Mouse (Mus musculus): ENCODE results near the gene Erf.
A peak's percentile ranks its signal among the peaks of the same experiment; 100 is the strongest.

Erf gene

DNA sequence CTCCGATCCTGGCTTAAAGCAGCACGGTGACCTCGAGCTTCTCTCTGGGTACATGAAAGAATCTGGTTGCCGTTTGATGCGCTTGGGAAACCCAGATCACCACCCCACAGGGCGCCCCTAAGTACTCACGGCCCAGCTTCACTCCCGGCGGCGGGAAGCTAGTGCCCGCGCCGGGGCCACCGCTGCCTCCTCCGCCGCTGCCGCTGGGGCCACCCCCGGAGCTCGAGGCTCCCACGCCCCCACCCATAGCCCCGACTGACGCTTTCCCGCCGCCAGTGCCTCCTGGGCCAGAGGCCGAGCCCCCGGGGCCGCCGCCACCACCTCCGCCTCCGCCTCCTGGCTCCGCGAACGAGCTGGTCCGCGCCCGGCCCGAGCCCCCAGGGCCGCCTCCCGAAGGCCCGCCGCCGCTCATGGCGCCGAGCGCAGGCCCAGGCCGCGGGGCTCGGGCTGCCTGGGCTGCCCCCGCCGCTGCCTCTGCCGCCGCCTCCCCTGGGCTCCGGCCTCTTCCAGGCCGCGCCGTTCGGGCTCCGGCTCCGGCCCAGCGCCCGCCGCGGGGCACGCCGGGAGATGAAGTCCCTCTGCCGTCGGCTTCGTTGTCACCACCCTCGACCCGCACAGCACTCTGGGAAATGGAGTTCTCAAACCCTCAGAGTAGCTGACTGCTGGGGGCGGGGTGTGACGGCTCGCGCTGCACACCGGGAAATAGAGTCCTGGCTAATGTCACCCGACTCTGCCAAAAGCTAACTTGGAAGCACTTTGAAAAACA lies 13.1 kb downstream of the Erf start, which contains the start of gene Gsk3a:
Gene Gsk3a, minus strand, starts transcription at position 603 of the 766 bp plus-strand sequence.
- peak; percentile 98 for DNase-seq

DNA sequence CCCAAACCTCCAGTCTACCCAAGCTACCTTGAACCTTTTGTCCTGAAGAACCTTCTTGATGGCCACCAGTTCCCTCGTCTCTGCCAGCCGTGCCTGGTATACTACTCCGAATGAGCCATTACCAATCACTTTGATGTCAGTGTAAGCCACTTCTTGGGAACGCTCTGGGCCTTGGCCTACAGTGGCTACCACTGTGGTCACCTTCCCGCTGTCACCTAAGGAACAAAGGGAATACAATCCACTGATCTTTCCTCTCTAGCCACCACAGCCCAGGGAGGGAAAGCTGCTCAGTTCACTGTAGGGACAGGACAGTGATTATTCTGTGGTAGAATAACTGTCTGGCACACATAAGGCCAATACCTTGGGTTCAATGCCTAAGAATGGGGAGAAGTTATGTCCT lies 15.0 kb downstream of the Erf start:
- DNase-seq, result peak; percentile 24

DNA sequence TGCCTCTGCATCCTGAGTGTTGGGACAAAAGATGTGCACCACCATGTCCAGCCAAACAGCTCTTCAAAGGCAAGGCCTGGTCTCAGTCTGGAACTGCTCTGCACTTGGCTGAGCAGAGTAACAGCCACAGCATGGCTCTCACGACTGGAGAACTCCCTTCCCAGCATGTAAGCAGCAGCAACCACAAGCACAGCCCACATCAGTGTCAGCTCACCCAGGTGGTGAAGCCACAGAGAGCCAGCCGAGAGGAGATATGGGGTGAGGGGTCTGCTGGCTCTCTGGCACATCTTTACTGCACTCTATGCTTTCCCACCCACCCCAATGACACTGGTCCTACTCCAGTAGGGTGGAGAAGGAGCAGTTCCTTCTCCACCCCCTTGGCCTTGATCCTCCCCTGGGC lies 17.5 kb downstream of the Erf start:
- DNase-seq, result peak; percentile 75

DNA sequence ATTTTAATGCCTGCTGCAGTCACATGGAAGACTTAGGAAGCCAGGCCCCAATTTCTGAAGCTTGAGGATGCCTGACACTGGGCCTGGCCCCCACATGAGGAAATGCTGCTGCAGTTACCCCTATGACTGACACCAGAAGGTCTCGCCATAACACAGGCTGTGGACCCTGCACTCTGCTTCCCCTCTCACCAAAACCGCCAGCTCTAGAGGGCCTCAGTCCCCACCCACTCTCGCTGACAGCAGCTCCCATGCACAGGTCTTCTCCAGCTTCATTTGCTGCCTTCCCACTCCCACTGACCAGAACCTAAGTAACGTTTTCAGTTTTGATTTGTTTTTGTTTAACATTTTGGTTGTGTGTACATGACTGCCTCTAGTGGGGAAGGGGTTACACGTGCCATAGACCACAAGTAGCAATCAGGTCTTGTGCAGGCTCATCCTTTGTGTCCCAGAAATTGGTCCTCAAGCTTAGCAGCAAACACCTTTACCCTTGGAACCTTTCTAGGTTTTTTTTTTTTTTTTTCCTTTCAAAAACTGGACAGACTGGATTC lies 18.4 kb downstream of the Erf start:
- DNase-seq, result no peak

DNA sequence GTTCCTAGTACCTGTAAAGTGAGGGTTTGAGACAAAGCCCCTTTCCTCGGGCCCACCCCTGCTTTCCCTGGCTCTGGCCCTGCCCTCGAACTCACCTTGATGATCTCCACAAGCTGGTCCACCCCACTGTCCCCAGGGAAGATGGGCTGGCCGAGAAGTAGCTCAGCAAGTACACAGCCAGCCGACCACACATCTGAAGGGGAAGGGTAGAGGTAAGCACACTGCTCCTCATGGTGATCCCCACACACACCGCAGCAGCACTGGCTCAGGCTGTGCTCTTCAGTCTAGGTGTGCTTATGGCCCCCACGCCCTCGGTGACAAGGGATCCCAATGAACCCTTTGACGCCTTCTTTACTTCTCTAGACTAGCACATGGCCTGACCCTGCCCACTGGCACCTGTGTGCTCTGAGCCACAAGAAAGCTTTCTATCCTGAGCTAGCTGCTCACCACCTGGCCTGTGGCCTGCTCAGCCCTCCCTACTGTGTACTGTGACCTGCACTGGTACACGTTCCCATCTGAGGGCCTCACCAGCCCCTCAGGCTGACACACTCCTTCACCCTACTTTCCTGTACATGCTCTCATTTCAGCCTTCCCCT lies 19.8 kb downstream of the Erf start:
- DNase-seq, result no peak

DNA sequence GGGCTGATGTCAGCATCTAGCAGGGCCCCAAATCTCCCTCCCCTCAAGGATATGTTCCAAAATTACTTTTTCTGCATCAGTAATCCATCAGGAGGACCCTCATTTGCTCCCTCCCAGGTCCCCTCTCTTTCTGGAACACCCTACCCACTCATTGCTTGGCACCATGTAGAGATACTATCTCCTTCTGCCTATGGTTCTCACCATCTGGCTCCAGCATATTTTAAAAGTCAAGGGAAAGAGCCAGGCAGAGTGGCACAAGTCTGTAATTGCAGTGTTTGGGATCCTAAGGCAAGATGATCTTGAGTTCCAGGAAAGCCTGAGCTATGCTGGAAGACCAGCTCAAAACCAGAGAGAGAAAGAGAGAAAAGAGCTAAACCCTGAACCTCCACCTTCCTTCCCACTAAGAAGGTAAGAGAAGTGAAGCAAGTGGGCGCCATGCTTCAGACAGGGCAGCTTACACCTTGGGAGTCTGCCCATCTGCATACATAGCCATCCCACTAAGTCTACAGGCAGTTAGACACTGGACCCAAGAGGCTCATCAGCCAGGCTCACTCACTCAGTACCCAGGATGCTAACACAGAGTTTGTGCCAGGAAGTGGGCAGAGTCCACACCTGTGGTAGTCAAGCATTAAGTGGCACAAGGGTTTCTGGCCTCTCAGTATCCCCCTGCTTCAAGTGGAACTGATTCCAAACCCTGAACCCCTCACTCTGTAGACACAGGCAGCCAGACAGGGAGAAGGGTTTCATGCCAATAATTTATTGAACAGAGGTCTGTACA lies 22.8 kb downstream of the Erf start:
- no peak for DNase-seq

DNA sequence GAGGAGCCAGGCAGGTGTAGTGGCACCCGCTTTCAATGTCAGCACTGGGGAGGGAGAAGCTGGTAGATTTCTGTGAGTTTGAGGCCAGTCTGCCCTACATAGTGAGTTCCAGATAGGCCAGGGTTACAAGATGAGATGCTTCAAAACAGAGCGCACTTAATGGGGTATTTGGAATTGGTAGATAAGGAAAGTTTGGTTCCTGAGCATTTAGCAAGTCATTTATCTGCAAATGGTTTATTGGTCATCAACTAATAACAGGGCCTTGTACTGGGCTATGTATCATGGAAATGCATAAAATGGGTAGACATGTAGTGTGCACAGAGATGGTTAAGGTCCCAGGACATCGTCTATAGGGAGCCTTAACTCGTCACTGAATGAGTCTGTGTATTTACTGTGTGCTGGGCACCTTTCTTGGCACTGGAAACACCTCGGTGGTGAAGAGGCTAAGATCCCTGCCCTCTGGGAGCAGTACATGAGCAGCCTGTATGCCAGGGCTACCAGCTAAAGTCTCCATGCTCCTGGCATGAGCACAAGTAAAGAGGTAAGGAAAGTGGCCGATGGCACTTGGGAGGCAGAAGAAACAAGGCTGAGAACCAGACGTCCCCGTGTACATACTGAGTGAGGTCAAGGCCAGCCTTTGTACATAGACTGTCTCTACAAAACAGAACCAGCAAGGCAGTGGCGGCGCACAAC lies 28.1 kb downstream of the Erf start:
- no peak for DNase-seq

DNA sequence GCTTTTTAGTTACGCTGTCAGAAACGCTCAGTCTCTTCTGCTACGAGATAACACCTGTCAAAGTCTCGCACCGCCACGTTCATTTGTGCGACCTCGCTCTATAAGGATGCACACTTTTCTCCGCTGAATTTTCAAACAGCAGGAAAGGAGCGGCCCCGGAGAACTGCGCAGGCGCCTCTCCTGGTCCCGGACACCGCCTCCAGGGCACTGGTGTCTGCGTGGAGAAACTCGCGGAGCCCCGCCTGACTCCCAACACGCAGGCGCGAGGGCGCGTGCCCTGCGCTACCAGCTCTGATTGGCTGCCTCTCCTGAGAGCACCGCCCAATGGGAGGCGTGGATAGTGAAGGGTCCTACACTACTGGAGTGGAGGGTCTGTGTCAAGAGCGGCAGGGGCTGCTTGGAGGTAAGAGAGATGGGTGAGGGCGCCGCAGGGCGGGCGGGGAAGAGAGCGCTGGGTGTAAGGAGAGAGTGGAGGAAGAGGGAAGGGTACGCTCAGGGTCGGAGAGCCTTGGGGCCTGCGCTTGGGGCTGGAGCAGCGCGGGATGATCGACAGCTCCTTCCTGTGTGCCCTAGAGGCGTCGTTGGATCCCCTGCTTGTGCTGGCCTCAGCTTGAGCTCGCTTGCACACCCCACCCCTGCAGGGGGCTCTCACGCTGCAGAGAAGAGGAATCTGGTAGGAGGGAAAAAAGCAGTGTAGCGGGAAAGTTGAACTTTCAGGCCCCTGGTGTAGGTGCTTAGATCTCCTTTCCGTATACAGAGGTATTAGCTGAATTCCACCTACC lies 29.3 kb downstream of the Erf start, which contains the start of gene Zfp526:
Gene Zfp526, plus strand, starts transcription at position 324 of the 782 bp plus-strand sequence.
- DNase-seq, result peak; percentile 97

DNA sequence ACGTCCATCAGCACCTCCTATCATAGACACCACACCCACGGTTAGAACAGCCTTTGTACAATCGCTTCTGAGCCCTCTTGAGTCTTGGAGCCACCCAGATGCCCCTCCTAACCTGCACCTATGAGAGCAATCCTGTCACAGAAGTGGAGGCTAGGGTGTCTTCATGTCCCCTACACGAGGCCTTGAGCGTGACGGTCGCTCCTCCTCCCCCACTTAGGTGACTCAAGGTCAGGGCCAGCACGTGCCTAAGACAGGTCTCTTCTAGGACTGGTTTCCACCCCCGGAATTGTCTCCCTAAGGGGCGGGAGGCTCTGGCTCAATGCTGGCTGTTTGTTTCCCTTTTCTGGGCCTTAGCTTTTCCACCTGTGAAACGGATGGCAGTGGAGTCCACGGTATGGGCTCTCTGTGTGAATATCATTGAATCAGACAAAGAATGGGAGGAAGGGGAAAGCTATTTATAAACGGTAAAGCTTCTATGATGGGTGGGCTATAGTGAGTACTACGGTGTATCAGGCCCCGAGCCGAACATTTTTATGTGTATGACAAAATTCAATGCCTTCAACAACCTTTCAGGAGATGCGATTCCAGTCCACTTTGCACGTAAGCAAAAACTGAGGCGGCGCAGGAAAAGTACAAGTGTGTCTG lies 30.0 kb downstream of the Erf start, which contains the start of gene Dedd2:
Gene Dedd2, minus strand, starts transcription at position 159 of the 645 bp plus-strand sequence.
- DNase-seq, result no peak

DNA sequence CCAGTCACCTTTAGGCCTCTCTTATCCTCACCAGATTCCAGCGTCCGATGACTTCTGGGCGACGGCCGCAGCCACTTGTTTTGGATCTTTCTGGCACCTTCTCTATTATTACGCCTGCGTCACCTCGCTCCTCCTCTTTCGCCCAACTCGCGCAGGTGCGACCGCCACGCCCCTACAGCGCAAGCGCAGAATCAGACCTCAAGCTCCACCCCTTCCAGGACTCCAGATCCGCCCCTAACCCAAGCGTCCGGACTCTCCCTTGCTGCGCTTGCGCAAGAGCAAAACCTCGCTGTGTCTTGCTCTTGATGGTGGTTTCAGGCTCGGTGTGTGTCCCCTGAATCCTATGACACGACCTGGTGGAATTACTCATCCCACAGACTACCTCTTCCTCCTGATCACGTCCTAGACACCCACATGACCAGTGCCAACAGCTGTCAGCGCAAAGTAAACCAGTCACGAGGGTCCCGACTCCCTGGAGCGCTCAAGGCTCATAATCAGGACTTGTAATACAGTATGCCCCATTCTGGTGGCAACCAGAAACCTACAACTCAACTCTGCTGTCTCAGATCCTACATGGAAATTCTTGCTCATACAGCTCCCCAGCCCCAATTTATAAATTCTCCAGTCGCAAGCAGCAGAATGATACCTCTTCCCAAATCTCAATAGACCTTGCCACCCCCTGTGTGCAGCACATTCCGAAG lies 30.7 kb downstream of the Erf start:
- peak; percentile 96 for DNase-seq

DNA sequence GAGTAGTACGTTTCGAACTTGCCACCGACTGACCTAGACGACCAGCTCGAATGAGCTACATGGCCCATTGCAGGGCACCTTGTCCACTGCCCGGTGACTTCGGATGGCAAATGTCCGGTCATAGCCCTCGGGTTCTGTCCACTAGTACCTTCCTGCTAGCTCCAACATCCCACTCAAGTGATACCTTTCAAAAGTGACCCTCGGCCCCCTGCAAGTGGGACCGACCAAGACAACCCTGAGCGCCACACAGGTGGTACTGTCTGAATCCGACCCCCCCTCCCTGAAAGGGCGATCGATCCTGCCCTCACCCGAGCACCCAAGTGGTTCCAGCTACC lies 31.2 kb downstream of the Erf start:
- no peak for DNase-seq

DNA sequence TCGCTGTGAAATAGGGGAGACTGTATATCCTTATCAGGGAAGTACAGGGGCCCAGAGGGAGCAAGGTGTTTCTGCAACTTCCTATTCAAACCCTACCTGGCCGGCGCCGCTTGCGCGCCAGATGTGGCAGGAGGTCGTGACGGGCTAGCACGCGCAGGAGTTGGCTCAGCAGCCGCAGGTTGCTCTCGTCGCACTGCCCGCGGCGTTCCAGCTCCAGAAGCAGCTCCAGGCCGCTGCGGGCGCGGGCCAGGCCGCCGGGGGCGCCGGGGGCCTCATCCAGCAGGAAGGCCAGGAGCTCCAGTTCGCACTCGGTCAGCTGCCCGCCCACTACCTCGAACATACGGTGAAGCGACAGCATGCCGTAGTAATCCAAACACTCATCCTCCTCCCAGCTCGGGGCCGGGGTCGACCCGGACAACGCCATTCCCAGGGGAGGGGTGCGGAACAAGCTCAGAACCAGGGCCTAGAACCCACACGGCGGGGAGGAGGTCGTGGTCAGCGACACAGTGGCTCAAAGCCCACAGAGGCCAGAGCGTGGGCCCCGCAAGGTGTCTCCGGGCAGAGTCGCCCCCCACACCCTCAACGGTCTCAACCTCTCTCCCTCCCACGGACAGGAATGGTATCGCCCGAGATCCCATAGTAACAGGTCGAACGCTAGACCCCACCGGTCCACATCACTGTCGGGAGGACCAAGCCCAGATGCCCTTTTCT lies 31.7 kb downstream of the Erf start:
- peak; percentile 83 for DNase-seq

DNA sequence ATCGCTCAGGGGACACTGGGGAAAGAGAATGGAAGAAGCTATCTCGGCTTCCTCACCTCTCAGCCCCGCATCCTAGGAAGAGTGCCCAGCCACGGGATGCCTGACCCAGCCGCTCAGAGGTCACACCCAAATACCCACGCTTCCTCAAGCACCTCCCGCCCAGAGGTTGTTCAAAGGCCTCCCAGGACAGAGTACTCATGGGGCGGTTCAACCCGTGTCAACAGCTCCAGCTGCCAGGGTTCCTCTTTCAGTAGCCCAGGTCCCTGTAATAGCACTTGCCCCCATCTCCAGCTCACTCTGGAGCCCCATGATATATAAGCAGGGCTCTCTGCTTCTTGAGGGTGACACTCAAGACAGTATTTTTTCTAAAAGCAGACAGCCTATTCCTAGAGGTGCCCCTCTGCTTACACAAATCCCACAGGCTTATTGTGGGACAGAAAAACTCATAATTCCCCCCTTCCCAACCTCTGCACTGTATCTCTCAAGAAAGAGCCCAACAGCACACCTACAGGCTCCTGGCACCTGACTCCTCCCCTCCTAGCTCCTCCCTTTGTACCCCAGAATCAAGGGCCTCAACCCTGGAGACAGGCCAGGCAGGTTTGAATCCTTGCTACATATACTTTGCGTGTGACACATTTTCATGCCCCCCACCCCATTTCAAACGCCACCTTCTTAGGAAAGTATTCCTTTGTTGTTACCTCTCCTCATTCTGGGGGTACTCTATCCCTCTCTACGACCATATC lies 32.7 kb downstream of the Erf start:
- no peak for DNase-seq

DNA sequence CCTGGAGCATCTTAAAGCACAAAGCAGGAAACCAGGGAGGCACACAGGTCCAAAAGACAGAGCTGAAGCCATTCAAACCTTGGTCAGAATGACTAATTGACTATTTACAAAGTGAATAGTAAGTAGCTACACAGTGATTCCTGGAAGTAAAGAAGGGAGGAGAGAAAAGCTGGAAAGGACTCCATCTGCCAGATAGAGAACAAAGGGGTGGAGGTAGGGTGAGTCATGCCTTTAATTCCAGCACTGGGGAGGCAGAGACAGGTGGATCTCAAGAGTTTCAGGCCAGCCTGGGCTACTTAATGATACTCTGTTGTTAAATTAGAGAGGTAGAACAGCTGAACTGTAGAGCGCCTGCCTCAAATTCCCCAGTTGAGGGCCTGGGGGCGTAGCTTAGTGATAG lies 36.4 kb downstream of the Erf start:
- DNase-seq, result no peak

DNA sequence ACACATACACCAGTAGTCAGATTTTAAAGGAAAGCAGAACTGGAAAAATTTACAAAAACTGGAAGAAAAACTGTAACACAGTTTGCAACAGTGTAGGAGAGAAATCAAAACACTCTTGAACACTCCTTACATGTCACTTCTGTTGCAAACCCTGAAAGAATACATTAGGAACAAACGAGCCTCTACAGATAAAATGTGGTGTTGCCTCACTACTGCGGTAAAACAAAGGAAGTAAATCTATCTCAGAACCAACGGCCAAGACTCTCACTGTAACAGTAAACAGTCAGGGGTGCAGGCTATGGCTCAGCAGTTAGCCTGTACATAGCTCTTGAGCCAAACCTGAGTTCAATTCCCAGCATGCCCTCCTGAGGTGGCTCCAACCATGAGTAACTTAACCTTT lies 37.5 kb downstream of the Erf start:
- DNase-seq, result no peak

DNA sequence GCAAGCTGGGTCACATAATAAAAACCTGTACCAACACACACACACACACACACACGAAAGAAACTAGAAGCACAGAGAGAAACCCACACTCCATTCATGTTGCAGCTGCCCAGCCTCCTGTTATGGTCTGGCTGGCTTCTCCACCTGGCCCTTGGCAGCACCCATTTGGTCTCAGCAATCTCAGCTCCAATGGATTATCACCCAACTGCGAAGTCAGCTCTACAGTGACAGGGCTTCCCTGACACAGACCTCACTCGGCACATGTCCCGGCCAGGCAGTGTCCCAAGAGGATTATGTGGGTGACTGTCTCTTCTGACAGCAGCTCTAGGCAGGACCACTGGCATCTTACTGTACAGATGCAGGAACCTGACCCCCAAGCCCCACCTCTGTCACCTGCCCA lies 40.1 kb downstream of the Erf start:
- DNase-seq, result no peak

DNA sequence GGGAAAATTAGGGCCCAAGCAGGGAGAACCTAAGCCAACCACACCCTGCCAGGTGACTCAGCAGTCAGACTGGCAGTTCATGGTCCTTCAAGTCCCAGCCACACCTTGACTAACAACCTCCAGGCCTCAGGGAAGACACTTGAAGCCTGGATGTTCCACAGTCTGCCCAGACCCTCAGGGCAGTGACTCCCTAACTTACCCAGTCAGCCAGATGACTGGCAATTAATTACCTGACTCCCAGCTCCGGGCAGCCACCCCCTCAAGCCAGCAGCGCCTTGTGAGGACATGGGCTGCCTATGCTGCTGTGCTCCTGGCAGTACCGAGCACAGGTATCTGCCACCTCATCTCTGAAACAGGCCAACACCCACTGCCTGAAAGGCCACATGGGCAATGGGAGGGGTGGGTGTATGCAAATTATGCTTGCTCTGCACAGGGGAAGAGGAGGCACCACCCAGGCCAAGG lies 41.4 kb downstream of the Erf start:
- DNase-seq, result no peak

DNA sequence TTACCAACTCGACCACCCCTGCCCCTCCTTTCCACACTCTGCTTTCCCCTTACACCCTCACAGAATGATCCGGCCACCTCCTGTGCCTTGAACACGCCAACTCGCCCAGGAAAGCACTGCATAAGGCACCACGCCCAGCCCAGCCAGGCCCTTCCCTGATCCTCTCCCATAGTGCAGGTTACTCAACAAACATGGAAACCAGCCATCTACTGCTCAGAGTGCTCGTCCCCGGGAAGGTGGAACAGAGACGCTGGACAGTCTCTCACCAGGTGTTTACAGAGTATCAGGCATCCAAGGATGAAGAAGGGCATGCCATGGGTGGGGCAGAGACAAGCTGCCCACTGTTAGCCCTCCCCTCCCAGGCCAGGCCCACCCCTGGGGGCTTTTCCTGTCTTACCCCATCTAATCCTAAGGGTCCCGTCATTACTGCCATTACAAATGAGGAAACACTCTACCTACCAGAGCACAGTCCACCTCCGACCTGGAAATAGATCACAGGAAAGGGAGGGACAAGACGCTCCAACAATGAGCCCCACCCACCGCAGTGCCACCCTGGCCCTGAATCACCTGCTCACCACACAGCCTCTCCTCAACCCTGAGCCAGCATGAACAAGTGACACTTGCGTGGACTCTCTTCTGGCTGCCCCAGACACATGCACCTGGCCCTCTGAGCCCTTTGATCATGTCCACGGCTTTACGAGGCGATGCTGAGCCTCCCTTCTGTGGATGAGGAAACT lies 44.3 kb downstream of the Erf start:
- DNase-seq, result no peak
